Mouse (Mus musculus) cerebellum, adult (tissue): Measurements from ENCODE around the gene Krt33a.

ENCODE experiments used
- ATAC-seq: cut with Nextera tagmentation; 2 replicates; pipeline ENCODE4 v1.9.2; 2017; ENCODE audit warnings: mild to moderate bottlenecking, moderate library complexity, mixed read lengths; ENCODE audit not compliant: insufficient number of reproducible peaks, low FRiP score, low TSS enrichment

Krt33a gene

DNA sequence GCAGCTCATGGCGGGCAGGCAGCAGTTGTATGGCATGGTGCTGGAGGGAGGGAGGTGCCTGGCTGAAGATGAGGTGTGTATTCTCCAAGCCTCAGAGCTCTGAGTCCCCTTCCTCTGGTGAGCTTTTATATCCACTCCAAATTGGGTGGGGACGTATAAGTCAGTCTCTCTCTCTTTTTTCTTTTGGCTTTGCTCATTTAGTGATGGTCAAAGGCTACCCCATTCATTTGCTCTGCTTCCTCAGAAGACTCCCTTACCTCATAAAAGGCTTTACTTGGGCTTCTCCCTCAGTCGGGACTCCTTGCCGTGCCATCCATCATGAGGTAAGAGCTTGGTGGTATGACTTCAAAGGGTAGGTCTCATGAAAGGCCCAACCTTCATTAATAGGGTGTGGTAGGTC is at the start of gene Krt33a:
Gene Krt33a, minus strand, starts transcription at position 101 of the 400 bp plus-strand sequence.
- ATAC-seq, result no peak

GRCm38 (mm10) chr11:100058875-100059274 is 42.9 kb upstream of the Krt33a start:
- ATAC-seq, result no peak

DNA sequence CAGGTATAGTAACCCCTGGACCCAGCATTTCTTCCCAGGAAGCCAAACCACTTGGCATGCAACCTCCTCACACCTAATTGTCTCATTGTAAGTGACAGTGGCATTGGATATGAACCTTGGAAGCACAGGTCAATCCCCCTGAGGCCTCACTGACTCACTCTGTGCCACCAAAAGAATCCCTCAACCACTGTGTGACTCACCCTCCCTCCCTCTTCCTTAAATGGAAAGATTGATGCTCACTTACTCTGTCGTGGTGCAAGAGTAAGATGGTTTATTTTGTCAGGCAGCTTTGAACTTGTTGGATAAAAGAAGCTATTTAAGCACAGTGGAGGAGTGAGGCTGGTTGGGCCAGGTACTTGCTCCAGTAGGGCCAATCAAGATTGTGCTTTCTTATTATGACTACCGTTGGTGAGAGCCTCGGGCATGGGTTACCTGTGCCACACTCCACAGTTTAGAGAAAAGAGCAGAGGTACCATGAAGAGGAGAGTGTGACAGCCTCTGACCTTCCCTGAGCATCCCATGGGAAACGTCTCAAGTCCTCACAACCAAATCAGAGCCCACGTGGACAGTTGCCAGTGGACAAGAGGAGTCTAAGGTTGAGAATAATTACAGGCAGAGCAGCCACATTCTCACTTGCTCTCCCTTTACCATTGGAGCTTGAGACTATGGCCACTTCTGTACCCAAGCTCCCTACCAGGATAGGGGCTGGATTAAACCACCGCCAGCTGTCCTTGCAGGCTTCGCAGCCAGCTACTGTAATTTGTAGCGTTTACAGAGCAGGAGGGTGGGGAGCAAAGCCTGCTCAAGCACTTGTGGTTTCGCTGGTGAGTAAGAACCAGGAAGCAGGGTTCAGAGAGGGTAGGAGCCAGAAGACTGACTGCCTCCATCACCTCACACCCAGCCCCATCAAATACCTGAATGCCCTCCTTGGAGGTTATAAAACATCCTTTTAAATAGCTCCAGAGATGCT is 40.0 kb upstream of the Krt33a start:
- ATAC-seq, result no peak

GRCm38 (mm10) chr11:100050451-100050850 is 34.4 kb upstream of the Krt33a start, which contains the start of gene Krt31:
Krt31 (minus strand) TSS chr11:100050551.
- no peak for ATAC-seq

DNA sequence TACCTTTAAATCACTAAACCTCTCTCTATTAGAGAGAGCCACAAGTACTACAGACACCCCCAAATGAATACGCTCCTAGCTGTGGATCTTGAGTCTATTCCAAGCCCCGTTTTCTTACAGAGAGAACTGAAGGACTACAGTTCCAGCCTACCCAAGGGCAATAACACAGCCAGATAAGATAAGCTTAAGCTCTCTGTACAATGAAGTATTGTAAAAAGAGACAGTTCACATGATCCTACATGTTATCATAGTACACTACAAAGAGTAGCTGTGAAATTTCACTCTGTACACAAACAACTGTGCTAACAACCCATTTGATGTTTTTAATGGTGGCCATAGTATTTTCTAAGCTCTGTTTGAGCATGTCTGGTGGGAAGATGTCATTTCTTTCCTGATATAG is 31.2 kb upstream of the Krt33a start:
- ATAC-seq, result no peak

GRCm38 (mm10) chr11:100046303-100046866 is 30.4 kb upstream of the Krt33a start:
- ATAC-seq, result no peak

GRCm38 (mm10) chr11:100041454-100041853 is 25.4 kb upstream of the Krt33a start, which contains the start of gene Krt34:
Krt34 (minus strand) TSS chr11:100041554.
- no peak for ATAC-seq

DNA sequence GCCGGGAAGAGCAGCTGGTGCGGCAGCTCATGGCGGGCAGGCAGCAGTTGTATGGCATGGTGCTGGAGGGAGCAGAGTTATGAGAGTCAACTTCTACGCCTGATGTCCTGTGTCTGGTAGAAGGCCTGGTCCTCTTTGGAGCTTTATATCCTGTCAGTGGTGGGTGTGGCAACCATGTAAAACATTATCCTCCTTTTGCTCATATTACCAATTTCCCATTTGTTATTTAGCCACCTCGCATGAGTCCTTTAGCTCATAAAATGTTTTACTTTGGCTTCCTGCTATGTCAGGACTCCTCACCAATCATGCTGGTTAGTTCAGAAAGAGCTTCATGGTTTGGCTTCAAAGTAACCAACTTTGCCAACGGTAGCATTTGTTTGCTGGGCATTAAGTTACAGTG is 13.8 kb upstream of the Krt33a start, which contains the start of gene Krt33b:
Gene Krt33b, minus strand, starts transcription at position 101 of the 400 bp plus-strand sequence.
- ATAC-seq, result no peak

GRCm38 (mm10) chr11:100021438-100021837 is 5.4 kb upstream of the Krt33a start:
- ATAC-seq, result no peak

DNA sequence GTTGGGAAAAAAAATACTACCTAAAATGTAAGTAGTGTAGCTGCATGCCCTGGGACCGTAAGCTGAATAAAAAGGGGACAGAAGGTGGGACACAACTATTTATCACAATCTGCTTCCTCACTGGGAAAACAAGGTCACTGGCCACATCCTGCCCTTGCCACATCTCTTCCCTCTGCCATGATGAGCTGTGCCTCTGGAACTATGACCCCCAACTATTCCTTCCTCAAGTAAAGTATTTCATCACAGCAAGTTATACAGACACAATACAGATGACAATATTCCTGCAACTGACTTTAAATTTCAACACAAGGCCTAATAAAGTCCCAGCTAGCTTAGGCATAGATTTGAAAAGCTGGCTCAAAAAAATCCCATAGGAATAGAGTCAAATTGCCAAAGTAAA is 3.5 kb upstream of the Krt33a start:
- ATAC-seq, result no peak

DNA sequence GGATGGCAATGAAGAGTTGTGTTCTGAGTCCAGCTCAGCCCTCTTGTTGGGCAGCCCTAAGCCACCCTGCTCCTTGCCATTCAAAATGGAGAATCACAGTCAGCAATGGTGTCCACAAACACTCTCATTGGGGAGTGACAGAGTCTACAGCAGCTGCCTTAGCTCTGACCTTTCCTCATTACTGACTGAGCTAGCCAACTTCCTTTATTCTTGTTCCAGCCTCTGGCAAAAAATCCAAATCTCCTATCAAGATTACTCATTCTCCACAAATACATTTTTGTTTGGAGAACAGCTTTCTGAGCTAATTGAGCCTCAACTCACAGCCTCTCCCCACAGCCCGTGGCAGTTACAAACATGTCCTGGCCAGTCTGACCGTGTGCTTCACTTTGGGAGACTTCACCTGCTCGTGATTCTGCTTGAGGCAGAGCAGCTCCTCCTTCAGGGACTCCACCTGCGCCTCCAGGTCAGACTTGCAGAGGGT is 2.3 kb downstream of the Krt33a start:
- ATAC-seq, result no peak

GRCm38 (mm10) chr11:100010682-100011081 is 5.3 kb downstream of the Krt33a start:
- no peak for ATAC-seq

DNA sequence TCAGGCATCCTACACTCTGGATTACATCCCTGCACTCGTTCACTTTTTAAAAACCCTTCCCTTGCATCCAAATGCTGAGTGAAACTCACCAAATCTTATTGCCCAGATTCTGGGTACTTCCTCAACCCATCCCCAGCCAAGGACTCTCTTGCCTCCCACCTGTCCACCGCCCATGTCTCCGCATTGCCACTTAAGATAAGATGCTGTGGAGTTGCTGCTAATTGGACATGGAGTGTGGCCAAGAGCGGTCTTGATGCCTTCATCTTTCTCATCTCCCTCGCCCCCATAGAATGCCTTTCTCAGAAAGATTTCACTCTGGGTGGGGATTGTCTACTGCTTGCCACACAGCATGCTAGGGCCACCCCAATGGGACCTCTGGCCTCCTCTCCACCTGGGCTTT is 7.7 kb downstream of the Krt33a start:
- no peak for ATAC-seq

GRCm38 (mm10) chr11:100006624-100007023 is 9.4 kb downstream of the Krt33a start:
- ATAC-seq, result no peak

DNA sequence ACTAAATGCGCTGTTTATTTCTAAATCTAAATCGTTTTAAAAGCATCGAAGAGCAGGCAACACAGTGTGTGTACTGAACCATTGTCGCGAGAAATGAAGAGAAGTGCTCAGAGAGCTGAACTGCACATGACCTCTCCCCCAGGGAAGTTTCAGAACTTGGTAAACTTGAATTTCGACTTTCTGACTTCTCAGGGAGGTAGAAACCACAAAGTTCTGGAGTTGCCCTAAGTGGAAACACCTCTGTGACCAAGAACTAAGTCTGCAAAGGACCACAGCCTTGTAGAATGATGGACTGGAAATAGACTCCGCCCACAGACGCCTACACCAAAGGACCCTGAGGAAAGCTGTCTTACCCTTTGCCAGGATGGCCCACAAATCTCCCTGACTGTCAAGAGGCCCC is 10.1 kb downstream of the Krt33a start:
- no peak for ATAC-seq

- no peak for ATAC-seq
Observed at GRCm38 (mm10) chr11:100004846-100005245, 11.2 kb downstream of the Krt33a start.

GRCm38 (mm10) chr11:99999091-99999490 is 16.9 kb downstream of the Krt33a start:
- no peak for ATAC-seq

- ATAC-seq, result no peak
Observed at GRCm38 (mm10) chr11:99994384-99994661, 21.7 kb downstream of the Krt33a start.

DNA sequence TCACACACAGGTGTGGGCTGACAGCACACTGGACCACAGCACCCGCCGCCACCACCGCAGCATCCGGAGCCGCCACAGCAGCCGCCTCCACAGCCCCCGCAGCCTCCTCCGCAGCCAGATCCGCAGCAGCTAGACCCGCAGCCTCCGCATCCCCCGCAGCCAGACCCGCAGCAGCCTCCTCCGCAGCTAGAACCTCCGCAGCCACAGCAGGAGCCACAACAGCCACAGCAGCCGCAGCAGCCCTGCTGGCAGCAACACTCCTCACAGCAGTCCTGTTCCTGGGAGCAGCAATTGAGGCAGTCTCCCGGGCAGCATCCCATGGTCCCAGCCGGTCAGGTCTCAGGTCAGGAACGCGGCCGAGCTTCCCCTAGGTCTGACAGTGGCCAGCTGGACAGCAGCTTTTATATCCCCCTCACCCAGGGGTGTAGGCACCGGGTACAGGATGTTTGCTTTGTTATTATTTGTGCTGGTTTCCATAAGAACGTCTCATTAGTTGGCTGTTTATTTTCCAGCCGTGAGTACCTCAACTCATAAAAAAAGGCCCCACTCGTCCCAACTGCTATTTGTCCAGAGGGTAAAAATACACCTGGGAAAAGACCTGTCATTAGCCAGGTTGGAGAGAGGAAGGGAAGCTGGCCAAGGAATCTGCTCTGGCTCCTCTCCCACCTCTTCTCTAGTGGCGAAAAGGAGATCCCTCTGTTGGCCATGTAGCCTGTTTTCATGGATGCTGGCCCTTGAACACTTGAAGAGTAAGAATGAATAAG is 22.2 kb downstream of the Krt33a start, which contains the start of gene Krtap17-1:
Gene Krtap17-1, minus strand, starts transcription at position 375 of the 764 bp plus-strand sequence.
- ATAC-seq, result no peak

DNA sequence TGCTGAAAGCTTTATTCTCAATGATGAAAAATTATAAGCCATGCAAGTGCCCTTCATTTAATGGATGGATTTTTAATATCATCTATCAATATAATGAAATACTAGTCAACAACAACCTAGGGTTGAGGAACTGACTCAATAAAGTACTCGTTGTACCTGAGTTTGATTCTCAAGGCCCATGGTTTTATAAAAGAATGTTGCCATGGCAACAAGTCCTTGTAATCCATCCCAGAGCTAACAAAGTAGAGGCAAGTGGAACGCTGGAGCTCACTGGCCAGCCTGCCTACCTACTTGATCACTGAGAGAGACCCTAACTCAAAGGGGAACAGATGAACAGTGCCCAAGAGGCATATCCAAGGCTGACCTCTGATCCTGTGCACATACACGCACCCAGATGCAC is 25.4 kb downstream of the Krt33a start:
- no peak for ATAC-seq
